Mouse (Mus musculus): ENCODE data around the gene Dnajb12. TPM values are rescaled to one million over a fixed set of nuclear protein-coding genes. Genes with fewer than 3 reads are reported as not detected.

Dnajb12 gene
- polyA plus RNA-seq, 1 experiment from 2014 or later, result 28.8 TPM

- Histone ChIP-seq H3K4me3 (no peak overlapping the region), H3K9me3 (no peaks in the 10 kb centered on the region), H3K27me3 (ENCODE audit: insufficient read depth, poor library complexity, severe bottlenecking) (no peaks in the 10 kb centered on the region), H3K4me1 (peaks cover 66% of the 10 kb centered on the region), H3K36me3 (peaks cover 14% of the 10 kb centered on the region), H3K27ac (peak overlapping the region; percentile 92)
- WGBS, result 76% methylated on average over 8 of the region's 8 CpGs
- no peak for DNase-seq (ENCODE audit: low spot score)
Observed at GRCm38 (mm10) chr10:59901986-59902605, 22.7 kb downstream of the Dnajb12 start.

GRCm38 (mm10) chr10:59902606-59902990, 23.2 kb downstream of the Dnajb12 start:
- no peak for DNase-seq (ENCODE audit: low spot score)
- Histone ChIP-seq H3K27ac (peak overlapping the region; percentile 37; the same call in 1 of the 2 replicates), H3K4me3 (no peak overlapping the region), H3K36me3 (peaks cover 9% of the 10 kb centered on the region), H3K9me3 (no peaks in the 10 kb centered on the region), H3K27me3 (ENCODE audit: insufficient read depth, poor library complexity, severe bottlenecking) (no peaks in the 10 kb centered on the region), H3K4me1 (peaks cover 66% of the 10 kb centered on the region)
- WGBS, result 73% methylated on average over 8 of the region's 8 CpGs

GRCm38 (mm10) chr10:59903170-59903569, 23.8 kb downstream of the Dnajb12 start:
- DNase-seq (ENCODE audit: low spot score), result no peak
- H3K4me1 ChIP-seq, result peaks cover 68% of the 10 kb centered on the region
- H3K4me3 ChIP-seq, result no peak overlapping the region
- H3K27me3 ChIP-seq (ENCODE audit: insufficient read depth, poor library complexity, severe bottlenecking), result no peaks in the 10 kb centered on the region
- WGBS, result 57% methylated on average over 7 of the region's 7 CpGs
- H3K27ac ChIP-seq, result peak overlapping the region; percentile 37; the same call in 1 of the 2 replicates
- H3K9me3 ChIP-seq, result no peaks in the 10 kb centered on the region
- peaks cover 5% of the 10 kb centered on the region for H3K36me3 ChIP-seq

- H3K4me3 ChIP-seq, result 0 out of 2 replicates have a peak overlapping the region, but pooled peaks have one; percentile 22
- no peaks in the 10 kb centered on the region for H3K36me3 ChIP-seq
- H3K27me3 ChIP-seq (ENCODE audit: insufficient read depth, poor library complexity, severe bottlenecking), result peaks cover 5% of the 10 kb centered on the region; the same call in 1 of the 2 replicates
- no peak for DNase-seq (ENCODE audit: low spot score)
- H3K4me1 ChIP-seq, result peaks cover 62% of the 10 kb centered on the region
- WGBS, result 65% methylated on average over 3 of the region's 3 CpGs
- peak overlapping the region; percentile 91 for H3K27ac ChIP-seq
- no peaks in the 10 kb centered on the region for H3K9me3 ChIP-seq
Observed at GRCm38 (mm10) chr10:59907080-59907609, 27.8 kb downstream of the Dnajb12 start.

GRCm38 (mm10) chr10:59907695-59908299, 28.4 kb downstream of the Dnajb12 start:
- Histone ChIP-seq H3K27ac (peak overlapping the region; percentile 91), H3K36me3 (no peaks in the 10 kb centered on the region), H3K4me3 (peak overlapping the region; percentile 22; the same call in 1 of the 2 replicates), H3K9me3 (no peaks in the 10 kb centered on the region), H3K4me1 (peaks cover 56% of the 10 kb centered on the region), H3K27me3 (ENCODE audit: insufficient read depth, poor library complexity, severe bottlenecking) (peaks cover 8% of the 10 kb centered on the region; the same call in 1 of the 2 replicates)
- DNase-seq (ENCODE audit: low spot score), result no peak
- WGBS, result 41% methylated on average over 7 of the region's 7 CpGs

- peak overlapping the region; percentile 25 for H3K4me3 ChIP-seq
- H3K4me1 ChIP-seq, result peaks cover 46% of the 10 kb centered on the region
- no peaks in the 10 kb centered on the region for H3K9me3 ChIP-seq
- WGBS, result 33% methylated on average over 7 of the region's 7 CpGs
- no peaks in the 10 kb centered on the region for H3K36me3 ChIP-seq
- DNase-seq (ENCODE audit: low spot score), result no peak
- peak overlapping the region; percentile 91 for H3K27ac ChIP-seq
- H3K27me3 ChIP-seq (ENCODE audit: insufficient read depth, poor library complexity, severe bottlenecking), result peaks cover 11% of the 10 kb centered on the region; the same call in 1 of the 2 replicates
Observed at GRCm38 (mm10) chr10:59908776-59909315, 29.5 kb downstream of the Dnajb12 start.

GRCm38 (mm10) chr10:59909357-59909847, 30.0 kb downstream of the Dnajb12 start:
- peak overlapping the region; percentile 25 for H3K4me3 ChIP-seq
- no peaks in the 10 kb centered on the region for H3K9me3 ChIP-seq
- H3K4me1 ChIP-seq, result peaks cover 46% of the 10 kb centered on the region
- H3K27ac ChIP-seq, result peak overlapping the region; percentile 91
- peaks cover 11% of the 10 kb centered on the region; the same call in 1 of the 2 replicates for H3K27me3 ChIP-seq (ENCODE audit: insufficient read depth, poor library complexity, severe bottlenecking)
- no peaks in the 10 kb centered on the region for H3K36me3 ChIP-seq
- 4% methylated on average over 14 of the region's 14 CpGs for WGBS
- no peak for DNase-seq (ENCODE audit: low spot score)

GRCm38 (mm10) chr10:59911091-59911490, 31.7 kb downstream of the Dnajb12 start:
- Histone ChIP-seq H3K27ac (peak overlapping the region; percentile 83), H3K27me3 (ENCODE audit: insufficient read depth, poor library complexity, severe bottlenecking) (peaks cover 11% of the 10 kb centered on the region; the same call in 1 of the 2 replicates), H3K4me3 (peak overlapping the region; percentile 42; the same call in 1 of the 2 replicates), H3K9me3 (no peaks in the 10 kb centered on the region), H3K36me3 (no peaks in the 10 kb centered on the region), H3K4me1 (peaks cover 52% of the 10 kb centered on the region)
- 27% methylated on average over 6 of the region's 6 CpGs for WGBS
- no peak for DNase-seq (ENCODE audit: low spot score)

DNA sequence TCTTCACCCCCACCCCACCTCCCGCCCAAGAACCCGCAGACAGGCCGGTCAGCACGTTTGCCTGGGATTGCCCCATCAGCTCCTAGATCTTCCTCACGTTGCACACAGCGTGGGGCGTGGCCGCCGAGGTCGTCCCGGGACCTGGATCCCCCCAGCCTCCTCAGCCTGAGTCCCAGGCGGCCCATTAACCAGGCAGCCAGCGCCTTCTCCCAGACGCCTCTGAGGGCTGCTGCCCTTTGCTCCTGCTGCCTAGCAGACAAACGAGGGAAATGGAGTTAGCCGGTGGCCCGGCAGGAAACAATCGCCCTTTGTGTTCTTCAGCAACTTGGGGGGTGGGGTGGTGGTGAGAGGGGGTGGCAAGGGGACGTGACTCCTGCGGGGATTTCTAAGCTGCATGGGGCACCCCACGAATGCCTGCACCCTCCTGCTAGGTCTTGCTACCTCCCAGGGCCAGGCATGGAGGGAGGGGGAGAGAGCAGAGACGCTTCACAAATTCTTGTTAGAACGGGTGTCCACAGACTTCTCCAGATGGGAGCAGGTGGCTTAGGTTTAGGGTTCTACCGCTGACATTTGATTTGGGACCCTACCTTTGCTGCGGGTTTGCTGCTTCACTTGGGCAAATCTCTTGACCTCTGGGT, 32.3 kb downstream of the Dnajb12 start:
- no peaks in the 10 kb centered on the region for H3K36me3 ChIP-seq
- H3K4me3 ChIP-seq, result peak overlapping the region; percentile 42
- H3K4me1 ChIP-seq, result peaks cover 58% of the 10 kb centered on the region
- DNase-seq (ENCODE audit: low spot score), result no peak
- H3K27me3 ChIP-seq (ENCODE audit: insufficient read depth, poor library complexity, severe bottlenecking), result peaks cover 11% of the 10 kb centered on the region; the same call in 1 of the 2 replicates
- H3K9me3 ChIP-seq, result no peaks in the 10 kb centered on the region
- H3K27ac ChIP-seq, result peak overlapping the region; percentile 83
- WGBS, result 3% methylated on average over 25 of the region's 25 CpGs

GRCm38 (mm10) chr10:59915196-59915962, 36.0 kb downstream of the Dnajb12 start:
- 84% methylated on average over 8 of the region's 8 CpGs for WGBS
- Histone ChIP-seq H3K4me3 (no peak overlapping the region), H3K27ac (0 out of 2 replicates have a peak overlapping the region, but pooled peaks have one; percentile 8), H3K36me3 (no peaks in the 10 kb centered on the region), H3K4me1 (peaks cover 35% of the 10 kb centered on the region), H3K9me3 (no peaks in the 10 kb centered on the region), H3K27me3 (ENCODE audit: insufficient read depth, poor library complexity, severe bottlenecking) (peaks cover 11% of the 10 kb centered on the region; the same call in 1 of the 2 replicates)
- no peak for DNase-seq (ENCODE audit: low spot score)

DNA sequence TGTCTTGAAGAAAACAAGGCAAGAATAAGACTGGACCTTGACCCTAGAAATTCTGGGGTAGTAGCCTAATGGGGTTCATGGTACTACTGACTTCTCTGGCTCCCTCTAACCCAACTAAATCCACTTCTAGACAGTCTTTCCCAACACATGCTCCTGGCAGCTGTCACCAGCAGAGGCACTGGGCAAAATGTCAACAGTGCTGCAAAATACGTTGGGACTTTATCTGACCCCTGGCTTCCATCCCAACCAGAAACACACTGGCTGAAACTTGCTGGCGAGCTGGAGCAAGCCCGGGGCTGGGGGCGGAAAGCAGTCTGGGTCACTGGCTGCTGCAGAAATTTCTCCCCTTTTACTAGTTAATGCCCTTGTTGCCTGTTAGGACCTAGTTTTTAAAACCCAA, 36.8 kb downstream of the Dnajb12 start:
- Histone ChIP-seq H3K36me3 (no peaks in the 10 kb centered on the region), H3K9me3 (no peaks in the 10 kb centered on the region), H3K4me1 (peaks cover 37% of the 10 kb centered on the region), H3K4me3 (peak overlapping the region; percentile 55), H3K27ac (peak overlapping the region; percentile 87), H3K27me3 (ENCODE audit: insufficient read depth, poor library complexity, severe bottlenecking) (peaks cover 11% of the 10 kb centered on the region; the same call in 1 of the 2 replicates)
- WGBS, result 1% methylated on average over 4 of the region's 4 CpGs
- DNase-seq (ENCODE audit: low spot score), result no peak

- DNase-seq (ENCODE audit: low spot score), result peak; percentile 91
- Histone ChIP-seq H3K4me1 (peaks cover 37% of the 10 kb centered on the region), H3K4me3 (peak overlapping the region; percentile 55), H3K9me3 (no peaks in the 10 kb centered on the region), H3K36me3 (no peaks in the 10 kb centered on the region), H3K27me3 (ENCODE audit: insufficient read depth, poor library complexity, severe bottlenecking) (peaks cover 11% of the 10 kb centered on the region; the same call in 1 of the 2 replicates), H3K27ac (peak overlapping the region; percentile 87)
- 2% methylated on average over 10 of the region's 10 CpGs for WGBS
Observed at GRCm38 (mm10) chr10:59916649-59917048, 37.3 kb downstream of the Dnajb12 start.
